Mouse (Mus musculus) urinary bladder, adult 2 months (tissue): ENCODE data around the gene Senp5. TPM values are rescaled to one million over a fixed set of nuclear protein-coding genes. Genes with fewer than 3 reads are reported as not detected.
"Not testable (repeated sequence)": the region's sequence is repeated elsewhere in the genome, so short reads cannot be mapped to it uniquely, and the experiment has no call there.

ENCODE experiments used
- DNase-seq: peaks from one replicate; pipeline ENCODE4 v3.0.0; 2022; ENCODE audit warnings: low spot score
- polyA plus RNA-seq: library from polyadenylated mRNA; depleted of rRNA; stranded (reverse); fragments of >200 nt; gene quantifications from 2 replicates; pipeline ENCODE4 v1.2.3, GENCODE M21; 2012; rRNA removed

Gene Senp5
- 12.7 and 13.5 TPM in 2 replicates for polyA plus RNA-seq

DNA sequence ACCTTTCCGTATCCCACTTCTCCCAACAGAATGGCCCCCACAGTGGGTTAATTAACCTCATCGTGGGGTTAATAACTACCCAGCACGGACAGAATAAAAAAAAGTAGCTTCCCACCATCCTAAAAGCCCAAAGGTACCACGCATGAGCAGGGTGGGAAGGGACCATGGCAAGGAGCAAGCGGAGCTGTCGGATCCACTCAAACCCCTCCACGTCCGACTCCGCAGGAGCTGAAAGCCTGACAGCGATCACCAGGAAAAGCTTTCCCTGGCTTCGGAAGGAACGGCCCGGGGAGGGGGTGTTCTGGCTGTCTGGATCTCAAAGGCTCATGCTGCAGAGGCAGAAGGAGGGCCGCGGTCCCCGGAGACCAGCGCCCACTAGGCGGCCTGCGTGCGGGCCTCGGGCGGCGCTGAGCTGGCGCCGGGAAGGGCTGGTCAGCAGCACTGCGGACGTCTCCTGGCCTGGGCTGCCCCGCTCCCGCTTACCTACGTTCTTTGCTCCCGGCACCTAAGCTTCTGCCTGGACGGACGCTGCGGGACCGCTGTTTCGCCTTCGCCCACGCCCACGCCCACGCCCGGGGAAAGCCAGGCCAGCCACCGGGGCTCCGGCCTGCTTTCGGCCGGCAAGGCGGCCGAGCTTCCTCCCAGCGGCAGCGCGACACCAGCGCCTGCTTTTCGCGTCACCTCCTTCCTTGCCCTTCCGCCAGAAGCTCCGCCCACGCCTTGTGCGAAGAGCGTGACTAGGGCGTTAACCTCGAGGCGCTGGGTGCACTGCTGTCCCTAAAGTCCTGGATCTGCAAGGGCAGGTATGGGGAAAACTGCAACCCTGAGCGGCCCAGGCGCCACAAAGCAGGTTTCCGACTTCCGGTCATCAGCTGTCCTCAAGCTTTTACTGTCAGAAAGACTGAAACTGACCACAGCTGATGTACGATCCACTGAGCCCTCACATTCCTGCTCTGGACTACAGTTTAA is at the start of gene Senp5:
TSS of gene Senp5 (minus strand) at position 779 of the 969 bp plus-strand sequence.
- peak; percentile 83 for DNase-seq

GRCm38 (mm10) chr16:32042367-32042766 is 39.3 kb upstream of the Senp5 start:
- no peak for DNase-seq

- no peak for DNase-seq
These were observed 16.6 kb upstream of the Senp5 start for GRCm38 (mm10) chr16:32019678-32020077.

- no peak for DNase-seq
These were observed 7.2 kb upstream of the Senp5 start for GRCm38 (mm10) chr16:32010330-32010729.

GRCm38 (mm10) chr16:32009913-32010312 is 6.8 kb upstream of the Senp5 start:
- DNase-seq = no peak

DNA sequence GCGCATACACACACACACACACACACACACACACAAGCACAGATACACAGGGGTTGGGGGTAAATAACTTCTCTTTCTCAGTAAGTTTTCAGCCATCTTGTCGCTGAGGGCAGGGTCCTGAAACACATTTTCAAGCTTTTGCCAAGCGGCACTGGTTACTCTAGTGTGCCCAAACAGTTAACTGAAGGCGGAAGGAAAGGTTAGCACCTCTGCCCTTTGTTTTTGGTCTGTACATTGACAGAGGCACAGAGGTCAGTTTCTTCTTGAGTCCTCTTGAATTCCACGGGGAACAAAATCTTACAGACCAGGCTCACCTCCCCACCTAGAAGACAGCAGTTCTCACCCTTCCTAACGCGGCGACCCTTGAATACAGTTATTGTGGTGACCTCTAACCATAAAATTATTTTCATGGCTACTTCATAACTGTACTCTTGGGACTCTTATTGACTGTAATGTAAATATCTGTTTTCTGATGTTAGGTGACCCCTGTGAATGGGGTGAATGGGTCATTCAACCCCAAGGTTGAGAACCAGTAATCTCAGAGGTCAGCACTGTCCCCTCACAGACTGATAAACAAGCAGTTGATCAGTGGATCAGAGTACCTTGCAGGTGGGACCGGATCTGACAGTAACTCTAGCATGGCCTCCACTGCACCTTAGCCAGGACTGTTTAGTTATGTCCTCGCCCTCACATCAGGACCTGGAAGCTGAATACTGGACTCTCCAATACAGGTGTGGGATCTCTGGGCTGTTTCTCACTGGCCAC is 5.6 kb upstream of the Senp5 start:
- DNase-seq = no peak

GRCm38 (mm10) chr16:32004731-32005130 is 1.6 kb upstream of the Senp5 start:
- DNase-seq = no peak

- DNase-seq = no peak
These were observed 6.7 kb downstream of the Senp5 start for GRCm38 (mm10) chr16:31996371-31996770.

DNA sequence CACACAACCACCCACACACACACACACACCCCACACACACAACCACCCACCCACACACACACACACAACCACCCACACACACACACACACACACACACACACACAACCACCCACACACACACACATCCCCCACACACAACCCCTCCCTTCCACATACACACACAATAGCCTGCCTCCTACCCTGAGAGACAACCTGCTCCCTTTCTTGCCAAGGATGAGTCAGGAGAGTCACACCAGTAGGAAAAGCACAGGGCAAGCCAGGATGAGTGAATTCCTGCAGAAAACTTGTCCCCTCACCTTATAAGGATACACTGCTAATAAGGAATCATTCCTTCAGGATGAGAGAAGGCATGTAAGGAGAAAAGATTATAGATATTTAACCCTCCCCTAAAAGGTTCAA is 9.1 kb downstream of the Senp5 start:
- DNase-seq = no peak

- no peak for DNase-seq
These were observed 9.9 kb downstream of the Senp5 start for GRCm38 (mm10) chr16:31993195-31993594.

DNA sequence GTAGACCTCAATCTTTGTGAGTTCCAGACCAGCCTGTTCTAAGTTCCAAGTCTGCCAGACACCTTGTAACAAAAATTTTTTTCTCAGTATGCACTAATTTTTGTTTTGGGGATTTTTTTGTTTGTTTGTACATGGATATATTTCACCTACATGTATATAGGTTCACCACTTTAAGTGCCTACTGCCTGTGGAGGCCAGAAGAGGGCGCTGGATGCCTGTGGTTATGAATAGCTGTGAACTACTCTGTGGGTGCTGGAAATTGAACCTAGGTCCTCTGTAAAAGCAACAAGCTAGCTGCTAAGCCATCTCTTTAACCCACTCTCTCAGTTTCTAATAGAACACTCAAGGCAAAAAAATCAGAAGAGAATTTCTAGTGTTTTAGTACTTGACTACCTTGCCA is 11.0 kb downstream of the Senp5 start:
- DNase-seq = no peak

GRCm38 (mm10) chr16:31980946-31981345 is 22.1 kb downstream of the Senp5 start:
- DNase-seq = no peak

GRCm38 (mm10) chr16:31979501-31979900 is 23.6 kb downstream of the Senp5 start:
- no peak for DNase-seq

- DNase-seq = no peak
These were observed 27.8 kb downstream of the Senp5 start for GRCm38 (mm10) chr16:31975258-31975657.

DNA sequence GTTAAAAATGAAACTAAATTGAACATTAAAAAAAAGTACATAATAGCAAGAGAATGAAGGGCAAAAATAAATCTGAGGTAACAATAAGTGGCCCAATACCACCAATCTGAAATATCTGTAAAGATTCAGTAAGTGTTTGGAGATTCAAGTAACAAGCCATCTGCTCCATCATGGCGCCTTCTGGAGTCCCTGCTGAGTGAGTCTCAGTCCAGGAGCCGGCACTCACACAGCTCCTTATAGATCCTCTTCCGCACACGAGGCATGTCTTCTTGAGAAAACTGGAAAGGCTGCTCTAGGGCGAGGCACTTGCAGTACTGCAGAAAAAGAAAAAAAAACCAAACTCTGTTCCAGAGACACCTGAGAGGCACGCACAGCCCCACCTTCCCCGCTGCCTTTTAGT is 39.9 kb downstream of the Senp5 start:
- DNase-seq = no peak

DNA sequence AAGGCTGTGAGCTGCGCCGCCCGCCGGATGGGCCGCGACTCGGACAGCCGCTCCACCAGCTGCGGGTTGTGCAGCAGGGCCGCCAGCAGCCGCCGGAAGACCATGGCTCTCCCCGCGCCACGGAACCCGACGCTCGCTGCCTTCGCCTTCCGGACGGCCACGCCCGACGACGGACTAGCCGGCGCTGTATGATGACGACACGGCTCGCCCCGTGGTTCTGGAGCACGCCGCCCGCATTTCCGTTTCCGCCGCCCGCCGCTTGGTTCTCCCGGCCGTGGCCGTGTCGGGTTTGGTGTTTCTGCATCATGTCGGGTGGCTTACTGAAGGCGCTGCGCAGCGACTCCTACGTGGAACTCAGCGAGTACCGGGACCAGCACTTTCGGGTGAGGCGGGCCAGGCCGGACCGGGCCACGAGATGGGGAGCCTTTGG is 54.7 kb downstream of the Senp5 start, which contains the start of the genes 0610012G03Rik and Ncbp2:
TSS of gene 0610012G03Rik (minus strand) at position 150 of the 430 bp plus-strand sequence.
TSS of gene Ncbp2 (plus strand) at position 169 of the 430 bp plus-strand sequence.
- DNase-seq = peak; percentile 90

GRCm38 (mm10) chr16:31947901-31948316 is 55.2 kb downstream of the Senp5 start:
- no peak for DNase-seq

- no peak for DNase-seq
These were observed 55.8 kb downstream of the Senp5 start for GRCm38 (mm10) chr16:31947333-31947732.

DNA sequence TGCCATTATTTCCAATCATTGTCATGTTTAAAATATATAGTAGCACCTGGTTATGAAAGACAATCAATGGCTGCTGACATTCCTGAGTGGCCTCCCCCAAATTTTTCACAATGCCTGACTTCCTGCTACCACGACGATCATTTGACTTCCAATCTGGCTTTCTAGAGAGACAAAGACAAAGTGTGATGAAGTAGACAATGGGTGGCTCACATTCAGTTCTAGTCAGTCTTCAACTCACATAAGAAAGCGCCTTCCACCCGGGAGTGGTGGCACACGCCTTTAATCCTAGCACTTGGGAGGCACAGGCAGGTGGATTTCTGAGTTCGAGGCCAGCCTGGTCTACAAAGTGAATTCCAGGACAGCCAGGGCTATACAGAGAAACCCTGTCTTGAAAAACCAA is 57.1 kb downstream of the Senp5 start:
- DNase-seq = not testable (repeated sequence)

DNA sequence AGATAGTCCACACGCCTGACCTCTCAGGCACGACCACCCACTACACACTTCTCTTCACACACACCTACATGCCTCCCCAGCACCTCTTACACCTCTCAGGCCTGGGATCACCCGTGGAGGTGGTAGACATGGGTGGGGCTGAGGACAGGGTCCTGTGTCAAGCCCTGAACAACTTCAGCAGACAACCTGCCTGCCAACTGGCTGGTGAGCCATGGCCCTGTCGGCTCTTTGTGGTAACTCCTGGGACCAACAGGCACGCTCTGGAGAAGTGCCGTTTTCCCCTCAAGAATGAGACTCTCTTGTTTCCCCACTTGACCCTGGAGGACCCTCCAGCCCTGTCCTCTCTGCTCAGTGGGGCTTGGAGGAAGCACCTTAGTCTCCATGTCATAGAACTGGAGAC is 57.7 kb downstream of the Senp5 start:
- DNase-seq = no peak

- no peak for DNase-seq
These were observed 58.3 kb downstream of the Senp5 start for GRCm38 (mm10) chr16:31944698-31945255.

DNA sequence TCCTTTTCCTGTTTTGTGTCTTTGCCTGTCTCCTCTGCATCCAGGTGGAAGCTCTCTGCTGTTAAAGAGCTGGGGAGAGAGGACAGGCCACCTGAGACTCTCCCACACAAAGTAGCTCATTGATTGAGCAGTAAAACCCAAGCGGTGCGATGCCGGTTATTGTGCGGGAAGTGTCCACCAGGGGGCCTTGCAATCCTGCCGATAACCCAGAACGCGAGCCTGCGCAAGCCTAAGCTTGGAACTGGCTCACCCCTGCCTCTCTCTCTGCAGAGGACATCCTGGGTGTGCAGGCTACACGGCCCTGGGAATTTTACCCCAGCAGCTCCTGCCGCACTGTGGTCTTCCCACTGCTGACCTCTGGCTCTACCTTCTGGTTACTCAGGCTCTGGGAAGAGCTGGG is 59.1 kb downstream of the Senp5 start:
- peak; percentile 59 for DNase-seq
